8 mouse cellular contexts compared by ENCODE assay signal in the genomic region with DNA sequence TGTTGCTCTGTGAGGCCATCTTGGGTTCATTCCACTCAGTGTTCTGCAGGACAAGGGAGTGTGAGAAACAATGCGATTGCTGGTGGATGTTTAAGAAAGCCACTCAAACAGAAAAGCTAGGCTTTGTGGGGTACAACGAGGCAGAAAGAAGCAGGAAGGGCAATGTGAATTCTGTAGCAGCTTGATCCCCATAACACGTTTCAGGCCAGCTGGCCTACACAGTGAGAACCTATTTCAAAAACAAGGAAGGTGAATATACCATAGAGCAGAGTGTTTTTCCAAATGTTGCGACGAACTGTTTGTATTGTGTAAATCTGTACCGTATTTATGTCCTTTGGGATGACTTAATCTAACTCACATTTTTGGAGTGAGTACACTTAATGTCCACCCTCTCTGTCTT. TPM values are rescaled to one million over a fixed set of nuclear protein-coding genes. Genes with fewer than 3 reads are reported as not detected.
DNase-seq lines count a peak whose midpoint lies in the region; ATAC-seq and TF ChIP-seq lines count a peak whose summit lies in the region.

No protein-coding gene starts in this region.

- ATAC-seq in limb, embryonic 13.5 days (ENCODE audit: low FRiP score, low read depth) = no peak
- ATAC-seq in frontal cortex, adult (ENCODE audit: low TSS enrichment) = no peak

- H3K36me3 ChIP-seq in forebrain, embryonic 10.5 days (replicated peaks) = peaks cover 25% of the 10 kb centered on the region
- H3K36me3 ChIP-seq in limb, embryonic 13.5 days = peaks cover 10% of the 10 kb centered on the region

- peaks cover 49% of the 10 kb centered on the region for H3K4me1 ChIP-seq in forebrain, embryonic 10.5 days
- peaks cover 14% of the 10 kb centered on the region for H3K4me1 ChIP-seq in limb, embryonic 13.5 days
- H3K4me1 ChIP-seq in olfactory bulb, adult 2 months (ENCODE audit: control insufficient read depth, insufficient read depth, low read length) = peaks cover 15% of the 10 kb centered on the region

- intact Hi-C loops in left cerebral cortex, adult 2 months (cut with DNase I) = loop anchor here (5.0 kb wide), 1 partner anchor 70 kb away; no protein-coding TSS in a partner anchor
- intact Hi-C loops in left cerebral cortex, postnatal 4 days (cut with DNase I) = no loop called here

- no peak for TF ChIP-seq CTCF in left cerebral cortex, adult 2 months (IDR thresholded peaks at IDR 0.05)
- no peak for TF ChIP-seq CTCF in olfactory bulb, adult 2 months (IDR thresholded peaks at IDR 0.05; ENCODE audit: insufficient read depth, low read depth, low read length)

- WGBS in forebrain, embryonic 10.5 days = 67% methylated on average over 6 of the region's 6 CpGs
- 85% methylated on average over 6 of the region's 6 CpGs for WGBS in limb, embryonic 13.5 days
- 36% methylated on average over 6 of the region's 6 CpGs for WGBS in olfactory bulb, adult 2 months

- H3K4me2 ChIP-seq in limb, embryonic 13.5 days (replicated peaks) = peak overlapping the region; percentile 77

- TF ChIP-seq POLR2A in olfactory bulb, adult 2 months (IDR thresholded peaks at IDR 0.05; ENCODE audit: insufficient read depth, low read depth, low read length) = no peak

- H3K27me3 ChIP-seq in forebrain, embryonic 10.5 days (ENCODE audit: poor library complexity, severe bottlenecking) = no peaks in the 10 kb centered on the region
- no peaks in the 10 kb centered on the region for H3K27me3 ChIP-seq in limb, embryonic 13.5 days

- peak overlapping the region; percentile 92 for H3K9ac ChIP-seq in limb, embryonic 13.5 days

- H3K4me3 ChIP-seq in left cerebral cortex, adult 2 months = peak overlapping the region; percentile 59
- peak overlapping the region; percentile 69 for H3K4me3 ChIP-seq in forebrain, embryonic 10.5 days
- H3K4me3 ChIP-seq in limb, embryonic 13.5 days = peak overlapping the region; percentile 73
- H3K4me3 ChIP-seq in olfactory bulb, adult 2 months (ENCODE audit: insufficient read depth, low read depth, low read length) = peak overlapping the region; percentile 66

- no peak for DNase-seq in left cerebral cortex, adult 2 months (ENCODE audit: extremely low spot score in 1 of 2, low spot score in 2 of 2)
- DNase-seq in left cerebral cortex, postnatal 4 days = no peak
- DNase-seq in forebrain, embryonic 10.5 days (ENCODE audit: extremely low spot score, low spot score) = no peak
- no peak for DNase-seq in right cerebral cortex, adult 18-20 months
- no peak for DNase-seq in cerebellum, adult 11-12 months

- peak overlapping the region; percentile 26; the same call in 1 of the 2 replicates for H3K27ac ChIP-seq in left cerebral cortex, adult 2 months
- H3K27ac ChIP-seq in forebrain, embryonic 10.5 days = peak overlapping the region; percentile 96
- H3K27ac ChIP-seq in limb, embryonic 13.5 days = no peak overlapping the region; the same call in 1 of the 2 replicates
- H3K27ac ChIP-seq in olfactory bulb, adult 2 months (ENCODE audit: insufficient read depth, low read depth, low read length) = peak overlapping the region; percentile 81; the same call in 1 of the 2 replicates

- H3K9me3 ChIP-seq in forebrain, embryonic 10.5 days = no peaks in the 10 kb centered on the region
- H3K9me3 ChIP-seq in limb, embryonic 13.5 days = no peaks in the 10 kb centered on the region

RNA-seq across cellular contexts. Expression of a gene that starts 1.3 kb away (rescaled TPM):
- total RNA-seq in left cerebral cortex, adult 2 months (2021) = 10 to 100 TPM; 31.9 to 35.0 TPM
- total RNA-seq in left cerebral cortex, postnatal 4 days (2021) = 10 to 100 TPM; 55.0 to 65.2 TPM
- polyA plus RNA-seq in forebrain, embryonic 10.5 days (2016; fragmentation: Nextera tagmentation; extraction: Ambion mirVana) = 70.8 and 76.5 TPM in 2 replicates
- 47.5 TPM in 2 replicates for polyA plus RNA-seq in limb, embryonic 13.5 days (2015; fragmentation: Nextera tagmentation; extraction: Ambion mirVana)
- polyA plus RNA-seq in olfactory bulb, adult 2 months (2012; ENCODE audit: insufficient read depth, insufficient read length, low replicate concordance, missing spikeins) = not detected in 2 replicates

RNA-seq across cellular contexts. Expression of a gene that starts 43.4 kb away (rescaled TPM):
- 10 to 100 TPM; 11.8 to 11.9 TPM for total RNA-seq in left cerebral cortex, adult 2 months (2021)
- total RNA-seq in left cerebral cortex, postnatal 4 days (2021) = 10 to 100 TPM; 10.1 to 11.4 TPM
- polyA plus RNA-seq in forebrain, embryonic 10.5 days (2016; fragmentation: Nextera tagmentation; extraction: Ambion mirVana) = 6.7 and 7.6 TPM in 2 replicates
- 4.9 and 6.3 TPM in 2 replicates for polyA plus RNA-seq in limb, embryonic 13.5 days (2015; fragmentation: Nextera tagmentation; extraction: Ambion mirVana)
- not detected in 2 replicates for polyA plus RNA-seq in olfactory bulb, adult 2 months (2012; ENCODE audit: insufficient read depth, insufficient read length, low replicate concordance, missing spikeins)

RNA-seq across cellular contexts. Expression of a gene that starts 58.1 kb away (rescaled TPM):
- 100 to 1,000 TPM; 202 to 214 TPM for total RNA-seq in left cerebral cortex, adult 2 months (2021)
- 100 to 1,000 TPM; 162 to 170 TPM for total RNA-seq in left cerebral cortex, postnatal 4 days (2021)
- 7.9 and 8.3 TPM in 2 replicates for polyA plus RNA-seq in forebrain, embryonic 10.5 days (2016; fragmentation: Nextera tagmentation; extraction: Ambion mirVana)
- polyA plus RNA-seq in limb, embryonic 13.5 days (2015; fragmentation: Nextera tagmentation; extraction: Ambion mirVana) = 8.2 and 8.8 TPM in 2 replicates
- polyA plus RNA-seq in olfactory bulb, adult 2 months (2012; ENCODE audit: insufficient read depth, insufficient read length, low replicate concordance, missing spikeins) = not detected in 2 replicates
